Mouse (Mus musculus) heart, postnatal 36 days (tissue): ENCODE data around the gene Vmn1r29. TPM values are rescaled to one million over a fixed set of nuclear protein-coding genes. Genes with fewer than 3 reads are reported as not detected.
"Not testable (repeated sequence)": the region's sequence is repeated elsewhere in the genome, so short reads cannot be mapped to it uniquely, and the experiment has no call there.

ENCODE experiments used
- DNase-seq, 2 experiments: peaks; one replicate each; pipeline ENCODE4 v3.0.0; 2021 to 2022
- intact Hi-C: fragments of 180-260 bp; cut with DNase I; formaldehyde crosslinking; loops from one replicate; pipeline ENCODE4 v1.15.1; 2025
- total RNA-seq, 2 experiments: library from RNA; stranded (reverse); gene quantifications; 2 replicates each; pipeline ENCODE4 v1.2.3; 2021

The Vmn1r29 gene
- total RNA-seq: not detected

DNA sequence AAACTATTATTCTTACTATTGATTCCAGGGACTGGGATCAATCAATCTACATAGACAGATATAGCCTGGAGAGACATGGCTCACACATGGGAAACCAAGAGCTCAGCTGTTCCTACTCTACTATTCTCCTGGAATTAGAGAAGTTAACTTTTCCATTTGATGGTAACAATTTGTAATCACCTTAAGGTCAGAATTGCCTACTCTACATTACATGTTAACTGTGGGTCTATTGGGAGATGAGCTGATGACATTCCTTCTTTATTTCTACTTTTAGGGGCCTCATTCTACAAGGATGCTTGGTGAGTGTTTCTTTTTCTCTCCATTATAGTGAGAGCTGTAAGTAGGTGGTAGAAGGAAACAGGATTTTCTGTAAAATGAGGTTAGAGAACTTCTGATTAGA lies at the start of gene Vmn1r29:
Gene Vmn1r29, plus strand, starts transcription at position 301 of the 400 bp plus-strand sequence.
- intact Hi-C loops: no loop called here
- no peak for DNase-seq

GRCm38 (mm10) chr6:58261737-58262136 lies 39.6 kb upstream of the Vmn1r29 start, which contains the start of gene Vmn1r28:
Gene Vmn1r28, plus strand, starts transcription at chr6:58262037.
- intact Hi-C loops: no loop called here
- DNase-seq: no peak

DNA sequence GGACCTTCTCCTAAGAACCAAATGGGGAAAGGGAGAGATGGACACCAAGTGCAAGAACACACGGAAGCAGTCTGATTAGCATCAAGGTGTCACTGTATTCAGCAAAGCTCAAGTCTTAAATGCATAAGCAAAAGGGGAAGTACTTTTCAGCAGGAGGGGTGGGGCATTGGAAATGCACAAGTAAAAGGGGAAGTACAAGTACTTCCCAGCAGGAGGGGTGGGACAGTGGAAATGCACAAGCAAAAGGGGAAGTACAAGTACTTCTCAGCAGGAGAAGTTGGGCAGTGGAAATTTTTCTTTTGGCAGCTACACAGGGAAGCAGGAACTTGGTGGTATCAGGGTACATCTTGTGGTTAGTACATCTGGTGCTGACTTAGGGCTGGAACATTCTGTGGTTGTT lies 21.7 kb upstream of the Vmn1r29 start:
- DNase-seq, intact Hi-C loops: not testable (repeated sequence)

- intact Hi-C loops: no loop called here
- no peak for DNase-seq
These were observed 9.1 kb upstream of the Vmn1r29 start for GRCm38 (mm10) chr6:58292201-58292600.

GRCm38 (mm10) chr6:58298511-58298910 lies 2.8 kb upstream of the Vmn1r29 start:
- intact Hi-C loops, DNase-seq: not testable (repeated sequence)

- intact Hi-C loops, DNase-seq: not testable (repeated sequence)
These were observed 29.3 kb downstream of the Vmn1r29 start for GRCm38 (mm10) chr6:58330686-58331085.

Other genes starting within 250 kb of the Vmn1r29 start
- gene Vmn1r27, start 82.7 kb upstream of the Vmn1r29 start, total RNA-seq: not detected
- gene Vmn1r28, start 39.5 kb upstream of the Vmn1r29 start, total RNA-seq: not detected
- gene Vmn1r30, start 141.8 kb downstream of the Vmn1r29 start, total RNA-seq: not detected
- not detected for gene Vmn1r31, start 173.8 kb downstream of the Vmn1r29 start, total RNA-seq